Mouse (Mus musculus) G1E (cell line): ENCODE measurements around the gene St6galnac3. TPM values are rescaled to one million over a fixed set of nuclear protein-coding genes. Genes with fewer than 3 reads are reported as not detected.

Experiments used
- ATAC-seq: 2 replicates; pipeline ENCODE4 v1.8.0; 2016; ENCODE audit warnings: mild to moderate bottlenecking; ENCODE audit not compliant: insufficient number of reproducible peaks, poor library complexity, low FRiP score, severe bottlenecking; ENCODE audit errors: extremely low read depth
- DNase-seq: peaks from one replicate; pipeline ENCODE4 v3.0.0; 2012; ENCODE audit warnings: low spot score
- H3K27me3 ChIP-seq: 2 replicates; pipeline ENCODE4 v1.6.1; 2012; ENCODE audit warnings: mild to moderate bottlenecking, low read length, inconsistent platforms; ENCODE audit not compliant: insufficient read depth
- H3K36me3 ChIP-seq: replicated peaks from 2 replicates; pipeline ENCODE3; 2012; ENCODE audit warnings: mild to moderate bottlenecking, inconsistent platforms
- H3K4me1 ChIP-seq: 2 replicates; pipeline ENCODE4 v1.6.1; 2012; ENCODE audit warnings: low read depth, low read length, inconsistent platforms, mixed read lengths; ENCODE audit not compliant: insufficient read depth
- H3K4me3 ChIP-seq: 2 replicates; pipeline ENCODE4 v1.5.1; 2012; ENCODE audit warnings: low read depth, mild to moderate bottlenecking, inconsistent platforms, low read length, moderate library complexity, mixed read lengths
- H3K9me3 ChIP-seq: replicated peaks from 2 replicates; pipeline ENCODE4 v1.6.1; 2012; ENCODE audit warnings: inconsistent platforms
- CTCF ChIP-seq: IDR thresholded peaks from 2 replicates; pipeline ENCODE4 v1.5.1; 2012; ENCODE audit warnings: low read depth, low read length, inconsistent platforms, mixed read lengths
- GATA1 ChIP-seq: IDR thresholded peaks from 2 replicates; pipeline ENCODE4 v1.6.1; 2012; ENCODE audit warnings: borderline replicate concordance, low read length, inconsistent platforms, mixed read lengths
- GATA2 ChIP-seq: IDR thresholded peaks from 2 replicates; pipeline ENCODE4 v1.6.1; 2012; ENCODE audit warnings: low read depth, low read length, inconsistent platforms, borderline replicate concordance
- POLR2AphosphoS5 ChIP-seq: IDR thresholded peaks from 2 replicates; pipeline ENCODE4 v1.6.1; 2012; ENCODE audit warnings: low read depth, low read length, inconsistent platforms; ENCODE audit not compliant: insufficient replicate concordance
- TAL1 ChIP-seq: conservative IDR thresholded peaks from 2 replicates; pipeline ENCODE4 v1.6.1; 2012; ENCODE audit warnings: low read depth, low read length, inconsistent platforms, mixed read lengths
- polyA plus RNA-seq: library from polyadenylated mRNA; stranded (reverse); fragments of >175 nt; gene quantifications from 2 replicates; pipeline ENCODE4 v1.2.3, GENCODE M21; 2012
- total RNA-seq, 2 experiments: library from RNA; stranded (forward) in 1 of 2; stranded (reverse) in 1 of 2; fragments of 200-1000 nt in 1 of 2; fragments of >200 nt in 1 of 2; fragmentation: Nextera tagmentation in 1 of 2; gene quantifications; 2 replicates each; pipeline ENCODE4 v1.2.3; 2014 to 2017

St6galnac3 gene
- total and polyA plus RNA-seq, 3 experiments = 1.3 to 62.8 (median 45.7) TPM

DNA sequence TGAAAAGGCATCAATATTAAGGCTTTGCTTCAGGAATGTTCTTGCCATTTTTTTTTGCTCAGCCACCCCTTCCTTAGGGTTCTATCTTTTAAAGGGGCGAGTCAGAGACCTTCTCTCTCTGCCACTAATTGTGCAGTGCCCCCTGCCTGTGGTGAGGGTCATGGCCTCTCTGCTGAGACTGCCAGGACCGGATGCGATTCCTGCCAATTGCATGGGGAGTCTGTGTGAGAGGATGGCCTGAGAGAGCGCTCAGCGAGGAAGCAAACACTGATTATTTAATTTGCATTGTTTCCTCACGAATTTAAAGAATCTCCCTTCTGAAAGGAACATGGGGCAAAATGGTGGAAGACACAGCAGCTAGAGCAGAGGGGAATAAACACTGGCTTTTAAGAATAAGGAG lies 548.6 kb downstream of the St6galnac3 start:
- DNase-seq (no peak), ATAC-seq (no peak)
- TF ChIP-seq GATA2 (no peak), TAL1 (no peak), GATA1 (no peak), CTCF (no peak), POLR2AphosphoS5 (no peak)
- Histone ChIP-seq H3K27me3 (peaks cover 11% of the 10 kb centered on the region; the same call in 1 of the 2 replicates), H3K9me3 (no peaks in the 10 kb centered on the region), H3K4me3 (no peak overlapping the region), H3K4me1 (no peaks in the 10 kb centered on the region), H3K36me3 (no peaks in the 10 kb centered on the region)

DNA sequence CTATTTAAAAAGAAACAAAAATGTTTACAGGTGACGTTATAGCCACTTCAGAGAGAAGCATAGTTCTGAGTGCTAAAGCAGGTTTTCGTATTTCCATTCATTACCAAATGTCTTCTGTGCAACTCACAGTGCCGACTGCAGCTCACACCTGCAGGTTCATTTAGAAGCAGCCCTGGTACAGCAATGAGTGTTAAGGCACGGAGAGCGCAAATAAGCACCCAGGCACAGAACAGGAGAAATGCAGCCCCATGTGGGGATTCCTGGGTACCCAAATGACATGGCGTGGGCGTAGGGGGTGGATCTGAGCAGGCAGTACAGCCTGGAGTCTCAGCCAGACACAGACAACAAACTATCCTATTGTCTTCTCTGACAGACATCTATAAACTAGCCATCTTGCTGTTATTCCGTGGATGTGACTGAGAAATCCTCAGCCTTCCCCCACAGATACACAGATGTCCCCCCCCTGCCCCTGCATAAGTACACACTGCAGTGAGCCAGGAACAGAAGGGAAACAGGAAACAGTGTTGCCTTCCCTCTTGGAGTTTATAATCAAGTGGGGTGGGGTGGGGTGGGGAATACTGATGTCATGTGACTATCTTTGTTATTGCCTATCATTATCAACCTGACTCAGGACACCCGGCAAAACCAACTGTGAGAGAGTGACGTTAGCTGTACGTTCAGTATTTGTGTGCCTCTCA lies 550.5 kb downstream of the St6galnac3 start:
- no peak for TF ChIP-seq CTCF
- no peak for TF ChIP-seq POLR2AphosphoS5
- no peak for TF ChIP-seq GATA1
- TF ChIP-seq GATA2 = no peak
- no peaks in the 10 kb centered on the region for H3K4me1 ChIP-seq
- DNase-seq (no peak), ATAC-seq (no peak)
- H3K4me3 ChIP-seq = no peak overlapping the region
- peaks cover 8% of the 10 kb centered on the region; the same call in 1 of the 2 replicates for H3K27me3 ChIP-seq
- no peaks in the 10 kb centered on the region for H3K9me3 ChIP-seq
- H3K36me3 ChIP-seq = no peaks in the 10 kb centered on the region

GRCm38 (mm10) chr3:153173567-153173966 lies 551.4 kb downstream of the St6galnac3 start:
- Histone ChIP-seq H3K4me3 (no peak overlapping the region), H3K36me3 (no peaks in the 10 kb centered on the region), H3K4me1 (no peaks in the 10 kb centered on the region), H3K9me3 (no peaks in the 10 kb centered on the region), H3K27me3 (peaks cover 8% of the 10 kb centered on the region; the same call in 1 of the 2 replicates)
- TF ChIP-seq CTCF (no peak), GATA2 (no peak), POLR2AphosphoS5 (no peak), TAL1 (no peak), GATA1 (no peak)
- DNase-seq = no peak
- no peak; the same call in 1 of the 2 replicates for ATAC-seq

- ATAC-seq (no peak), DNase-seq (no peak)
- no peaks in the 10 kb centered on the region for H3K9me3 ChIP-seq
- no peaks in the 10 kb centered on the region for H3K36me3 ChIP-seq
- no peaks in the 10 kb centered on the region for H3K4me1 ChIP-seq
- no peak overlapping the region for H3K4me3 ChIP-seq
- H3K27me3 ChIP-seq = peaks cover 6% of the 10 kb centered on the region; the same call in 1 of the 2 replicates
- no peak for TF ChIP-seq GATA1
- no peak for TF ChIP-seq GATA2
- no peak for TF ChIP-seq CTCF
- TF ChIP-seq POLR2AphosphoS5 = no peak
- TF ChIP-seq TAL1 = no peak
These were observed 554.8 kb downstream of the St6galnac3 start for GRCm38 (mm10) chr3:153170146-153170545.

DNA sequence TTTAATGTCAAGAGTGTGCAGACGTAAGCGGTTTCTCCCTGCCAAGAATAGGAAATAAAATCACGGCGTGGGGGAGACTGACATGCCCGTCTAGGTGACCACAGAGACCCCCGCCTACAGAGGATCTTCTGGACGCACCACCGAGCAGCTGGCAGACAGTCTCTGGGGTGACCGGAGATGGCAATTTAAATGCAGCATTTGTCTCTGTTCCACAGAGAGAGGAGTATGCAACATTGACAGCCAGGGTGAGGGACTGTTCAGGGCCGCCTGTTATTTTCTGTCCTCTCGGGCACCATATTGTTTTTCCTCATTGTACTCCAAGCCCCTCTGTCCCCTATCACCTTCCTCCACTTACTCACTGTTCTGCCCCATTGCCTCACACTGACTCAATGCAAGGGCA lies 555.2 kb downstream of the St6galnac3 start:
- DNase-seq = no peak
- Histone ChIP-seq H3K27me3 (peaks cover 6% of the 10 kb centered on the region; the same call in 1 of the 2 replicates), H3K4me1 (no peaks in the 10 kb centered on the region), H3K36me3 (no peaks in the 10 kb centered on the region), H3K9me3 (no peaks in the 10 kb centered on the region), H3K4me3 (no peak overlapping the region)
- no peak for ATAC-seq
- TF ChIP-seq CTCF = no peak
- no peak for TF ChIP-seq TAL1
- TF ChIP-seq GATA2 = no peak
- no peak for TF ChIP-seq POLR2AphosphoS5
- TF ChIP-seq GATA1 = no peak

GRCm38 (mm10) chr3:153161676-153162075 lies 563.3 kb downstream of the St6galnac3 start:
- no peak for TF ChIP-seq POLR2AphosphoS5
- TF ChIP-seq TAL1 = no peak
- TF ChIP-seq CTCF = no peak
- Histone ChIP-seq H3K9me3 (no peaks in the 10 kb centered on the region), H3K4me1 (no peaks in the 10 kb centered on the region), H3K4me3 (no peak overlapping the region), H3K36me3 (no peaks in the 10 kb centered on the region), H3K27me3 (peaks cover 3% of the 10 kb centered on the region; the same call in 1 of the 2 replicates)
- ATAC-seq = no peak
- no peak for DNase-seq
